Mouse (Mus musculus) lung, postnatal 0 days (tissue): ENCODE results near the gene Abcc6.

Experiments
- CTCF ChIP-seq: IDR thresholded peaks from 2 replicates; pipeline ENCODE4 v1.5.1; 2016; ENCODE audit warnings: antibody characterized with exemption, mild to moderate bottlenecking
- EP300 ChIP-seq: IDR thresholded peaks from 2 replicates; pipeline ENCODE4 v1.6.1; 2016; ENCODE audit warnings: antibody characterized with exemption, mild to moderate bottlenecking, control low read depth

DNA sequence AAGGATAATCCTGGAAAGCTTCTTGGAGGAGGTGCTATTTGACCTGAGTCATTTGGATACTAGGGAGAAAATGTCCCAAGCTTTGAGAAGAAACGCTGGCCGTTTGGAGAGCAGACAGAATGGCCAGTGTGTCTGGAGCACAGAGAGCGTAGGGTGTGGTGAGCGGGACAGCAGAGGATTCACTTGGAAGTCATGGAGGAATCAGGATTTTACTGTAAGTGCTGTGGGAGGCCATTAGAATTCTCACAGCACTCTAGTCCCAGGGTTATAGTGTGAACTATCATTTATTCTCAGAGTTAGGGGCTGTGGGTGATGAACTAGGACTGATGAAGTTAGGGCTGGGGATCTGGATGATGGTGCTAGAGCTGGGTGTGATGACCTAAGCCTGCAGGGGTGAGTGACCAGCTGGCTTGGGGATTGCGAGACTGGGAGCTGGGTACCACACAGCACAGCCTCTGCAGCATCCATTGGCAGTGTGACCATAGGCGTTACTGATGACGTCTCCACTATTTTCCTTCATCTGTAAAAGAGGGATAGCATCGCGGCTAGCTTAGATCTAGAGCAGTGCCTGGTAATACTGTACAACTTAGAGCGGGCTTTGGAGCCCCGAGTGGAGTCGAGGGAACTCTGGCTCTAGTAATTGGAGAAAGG lies 108.0 kb downstream of the Abcc6 start:
- TF ChIP-seq CTCF = no peak
- TF ChIP-seq EP300 = no peak
